Mouse (Mus musculus) liver, embryonic 11.5 days (tissue): ENCODE data around the gene Mettl21a. TPM values are rescaled to one million over a fixed set of nuclear protein-coding genes. Genes with fewer than 3 reads are reported as not detected.

ENCODE experiments used
- polyA plus RNA-seq: library from polyadenylated mRNA; unstranded; fragments of >200 nt; fragmentation: Nextera tagmentation; extraction: Ambion mirVana; gene quantifications from 2 replicates; pipeline ENCODE4 v1.2.1, GENCODE M21; 2014

Gene Mettl21a
- polyA plus RNA-seq, 1 experiment from 2014 or later = 16.3 TPM

Other genes with a start within 250 kb of the Mettl21a start
- 31.4 and 32.4 TPM in 2 replicates for gene Creb1, start 84.6 kb downstream of the Mettl21a start, polyA plus RNA-seq
- 3.4 and 4.7 TPM in 2 replicates for gene Ccnyl1, start 73.2 kb upstream of the Mettl21a start, polyA plus RNA-seq
- 2.2 and 2.7 TPM in 2 replicates for gene Fzd5, start 120.5 kb upstream of the Mettl21a start, polyA plus RNA-seq